Mouse (Mus musculus) hindbrain, embryonic 16.5 days (tissue): ENCODE measurements around the gene Aurkaip1. TPM values are rescaled to one million over a fixed set of nuclear protein-coding genes. Genes with fewer than 3 reads are reported as not detected.
"Not testable (repeated sequence)": the region's sequence is repeated elsewhere in the genome, so short reads cannot be mapped to it uniquely, and the experiment has no call there.

ENCODE experiments used
- ATAC-seq: fragments of 200-750 bp; cut with Nextera tagmentation; 2 replicates; pipeline ENCODE4 v1.8.0; 2017; ENCODE audit warnings: moderate TSS enrichment, moderate library complexity
- H3K27ac ChIP-seq: fragments of 300-500 bp; sonication (generic); 2 replicates; pipeline ENCODE4 v1.5.1; 2014; ENCODE audit warnings: low read depth, mild to moderate bottlenecking, control low read depth, low read length, moderate library complexity
- H3K27me3 ChIP-seq: fragments of 300-500 bp; sonication (generic); replicated peaks from 2 replicates; pipeline ENCODE4 v1.6.1; 2014; ENCODE audit warnings: low read length; ENCODE audit not compliant: control insufficient read depth, insufficient read depth
- H3K36me3 ChIP-seq: fragments of 300-500 bp; sonication (generic); 2 replicates; pipeline ENCODE4 v1.6.1; 2014; ENCODE audit warnings: mild to moderate bottlenecking, low read length, moderate library complexity, mixed read lengths; ENCODE audit not compliant: control insufficient read depth, insufficient read depth
- H3K4me1 ChIP-seq: fragments of 300-500 bp; sonication (generic); 2 replicates; pipeline ENCODE4 v1.6.1; 2014; ENCODE audit warnings: low read depth, low read length; ENCODE audit not compliant: control insufficient read depth, insufficient read depth
- H3K4me2 ChIP-seq: fragments of 300-500 bp; sonication (generic); 2 replicates; pipeline ENCODE4 v1.6.1; 2014; ENCODE audit warnings: mild to moderate bottlenecking, low read length, control low read depth, moderate library complexity
- H3K4me3 ChIP-seq: fragments of 300-500 bp; sonication (generic); 2 replicates; pipeline ENCODE4 v1.5.1; 2014; ENCODE audit warnings: mild to moderate bottlenecking, low read length, control low read depth, moderate library complexity
- H3K9ac ChIP-seq: fragments of 300-500 bp; sonication (generic); 2 replicates; pipeline ENCODE4 v1.6.1; 2014; ENCODE audit warnings: low read depth, mild to moderate bottlenecking, control low read depth, low read length, moderate library complexity
- H3K9me3 ChIP-seq: fragments of 300-500 bp; sonication (generic); 2 replicates; pipeline ENCODE4 v1.6.1; 2014; ENCODE audit warnings: mild to moderate bottlenecking, low read length, moderate library complexity; ENCODE audit not compliant: control insufficient read depth
- WGBS: fragments of 180-500 bp; shearing (Covaris S2); extraction: QIAGEN DNeasy Blood & Tissue Kit; methylation state at CpG from one replicate; pipeline ENCODE4 v1.1.7; 2014; 5-methylcytosine and 5-hydroxymethylcytosine counted together
- polyA plus RNA-seq: library from polyadenylated mRNA; unstranded; fragments of >200 nt; fragmentation: Nextera tagmentation; extraction: Ambion mirVana; gene quantifications from 2 replicates; pipeline ENCODE4 v1.2.1, GENCODE M21; 2015

Gene Aurkaip1
- polyA plus RNA-seq = 133 and 143 TPM in 2 replicates

- WGBS = 0% methylated on average over 49 of the region's 49 CpGs
- Histone ChIP-seq H3K36me3 (peaks cover 3% of the 10 kb centered on the region), H3K4me3 (peak within 1 kb of the TSS; percentile 57), H3K9me3 (no peaks in the 10 kb centered on the region), H3K4me2 (peak within 1 kb of the TSS; percentile 97), H3K9ac (peak within 1 kb of the TSS; percentile 79), H3K27me3 (no peaks in the 10 kb centered on the region), H3K4me1 (peaks cover 26% of the 10 kb centered on the region), H3K27ac (peak within 1 kb of the TSS; percentile 90)
- ATAC-seq = peak; percentile 95
These were observed at the start of gene Aurkaip1 for GRCm38 (mm10) chr4:155831205-155831766. Gene Aurkaip1 (plus strand): TSS chr4:155831272.

GRCm38 (mm10) chr4:155783486-155784080 is 47.5 kb upstream of the Aurkaip1 start:
- Histone ChIP-seq H3K36me3 (no peaks in the 10 kb centered on the region), H3K9me3 (no peaks in the 10 kb centered on the region), H3K4me1 (peaks cover 4% of the 10 kb centered on the region; the same call in 1 of the 2 replicates), H3K27me3 (no peaks in the 10 kb centered on the region), H3K27ac (peak overlapping the region; percentile 89), H3K9ac (peak overlapping the region; percentile 85), H3K4me3 (peak overlapping the region; percentile 69), H3K4me2 (peak overlapping the region; percentile 80)
- WGBS = 33% methylated on average over 16 of the region's 16 CpGs
- no peak for ATAC-seq

- WGBS = under 1% methylated on average over 52 of the region's 52 CpGs
These were observed 46.9 kb upstream of the Aurkaip1 start for GRCm38 (mm10) chr4:155784081-155784701.

GRCm38 (mm10) chr4:155785246-155785645 is 45.8 kb upstream of the Aurkaip1 start:
- H3K4me3 ChIP-seq = no peak overlapping the region
- H3K4me1 ChIP-seq = peaks cover 4% of the 10 kb centered on the region; the same call in 1 of the 2 replicates
- no peak for ATAC-seq
- no peaks in the 10 kb centered on the region for H3K27me3 ChIP-seq
- H3K4me2 ChIP-seq = no peak overlapping the region; the same call in 1 of the 2 replicates
- H3K9me3 ChIP-seq = no peaks in the 10 kb centered on the region
- WGBS = 77% methylated on average over 8 of the region's 10 CpGs
- no peak overlapping the region for H3K27ac ChIP-seq
- H3K36me3 ChIP-seq = no peaks in the 10 kb centered on the region
- no peak overlapping the region for H3K9ac ChIP-seq

More at GRCm38 (mm10) chr4:155784081-155784701, 46.9 kb upstream of the Aurkaip1 start:
- Histone ChIP-seq H3K4me3 (peak overlapping the region; percentile 69), H3K4me1 (peaks cover 4% of the 10 kb centered on the region; the same call in 1 of the 2 replicates), H3K27ac (peak overlapping the region; percentile 89), H3K9me3 (no peaks in the 10 kb centered on the region), H3K4me2 (peak overlapping the region; percentile 80), H3K36me3 (no peaks in the 10 kb centered on the region), H3K9ac (peak overlapping the region; percentile 85), H3K27me3 (no peaks in the 10 kb centered on the region)
- peak; percentile 92 for ATAC-seq

DNA sequence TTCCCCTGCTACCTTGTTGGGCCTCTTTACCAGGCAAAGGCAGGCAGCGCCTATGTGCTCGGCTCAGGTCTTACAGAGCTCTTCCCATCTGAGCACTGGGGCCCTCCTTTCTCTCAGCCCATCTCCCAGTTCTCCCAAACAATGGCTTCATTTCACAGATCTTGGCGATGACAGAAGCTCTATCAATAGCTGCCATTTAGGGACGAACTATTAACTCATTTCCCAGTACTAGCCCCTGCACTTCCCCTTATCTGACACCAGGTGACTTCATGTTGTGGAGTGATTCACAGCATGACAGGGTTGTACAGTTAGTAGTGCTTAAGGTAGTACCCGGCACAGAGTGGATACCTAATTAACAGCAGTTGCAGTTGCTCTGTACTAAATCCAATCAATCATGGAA is 45.3 kb upstream of the Aurkaip1 start, which contains the start of gene Tmem88b:
Tmem88b (minus strand) TSS at position 56 of the 400 bp plus-strand sequence.
- Histone ChIP-seq H3K9ac (peak within 1 kb of the TSS; percentile 85; the same call in 1 of the 2 replicates), H3K4me2 (peak within 1 kb of the TSS; percentile 80), H3K27ac (peak within 1 kb of the TSS; percentile 89), H3K27me3 (no peaks in the 10 kb centered on the region), H3K4me3 (peak within 1 kb of the TSS; percentile 69), H3K4me1 (peaks cover 4% of the 10 kb centered on the region; the same call in 1 of the 2 replicates), H3K36me3 (no peaks in the 10 kb centered on the region), H3K9me3 (no peaks in the 10 kb centered on the region)
- no peak for ATAC-seq
- 60% methylated on average over 5 of the region's 5 CpGs for WGBS

DNA sequence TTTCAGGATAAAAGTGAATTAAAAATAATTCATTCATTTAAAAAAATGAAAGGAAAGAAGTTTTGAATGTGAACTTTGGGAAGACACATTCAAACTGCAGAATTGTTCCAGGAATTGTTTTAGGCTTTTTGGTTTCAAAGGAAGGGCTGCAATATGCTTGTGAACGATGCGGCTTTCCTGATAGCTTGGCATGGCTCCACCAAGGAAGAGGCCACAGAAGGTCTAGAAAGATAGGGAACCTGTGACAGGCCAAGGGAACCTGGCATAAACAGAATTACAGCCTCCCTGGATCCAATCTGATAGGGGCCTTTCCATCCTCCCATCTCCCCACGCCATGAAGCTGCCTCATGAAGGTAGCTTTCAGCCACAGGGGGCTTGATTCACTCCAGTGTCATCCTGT is 42.8 kb upstream of the Aurkaip1 start:
- H3K9ac ChIP-seq = no peak overlapping the region
- H3K4me2 ChIP-seq = no peak overlapping the region
- H3K4me3 ChIP-seq = no peak overlapping the region
- H3K9me3 ChIP-seq = no peaks in the 10 kb centered on the region
- H3K27me3 ChIP-seq = no peaks in the 10 kb centered on the region
- no peak for ATAC-seq
- no peak overlapping the region for H3K27ac ChIP-seq
- H3K36me3 ChIP-seq = no peaks in the 10 kb centered on the region
- 84% methylated on average over 3 of the region's 3 CpGs for WGBS
- H3K4me1 ChIP-seq = peaks cover 4% of the 10 kb centered on the region; the same call in 1 of the 2 replicates

DNA sequence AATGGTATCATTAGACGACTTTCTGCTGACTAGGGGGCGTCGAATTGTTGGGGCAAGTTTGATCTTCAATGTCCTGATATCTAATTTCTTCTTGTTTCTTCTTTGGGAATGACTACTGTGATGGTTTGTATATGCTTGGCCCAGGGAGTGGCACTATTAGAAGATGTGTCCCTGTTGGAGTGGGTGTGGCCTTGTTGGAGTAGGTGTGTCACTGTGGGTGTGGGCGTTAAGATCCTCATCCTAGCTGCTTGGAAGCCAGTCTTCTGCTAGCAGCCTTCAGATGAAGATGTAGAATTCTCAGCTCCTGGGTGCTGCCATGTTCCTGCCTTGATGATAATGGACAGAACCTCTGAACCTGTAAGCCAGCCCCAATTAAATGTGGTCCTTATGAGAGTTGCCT is 42.2 kb upstream of the Aurkaip1 start:
- H3K4me3 ChIP-seq, H3K27me3 ChIP-seq, H3K9ac ChIP-seq, H3K27ac ChIP-seq, H3K4me1 ChIP-seq, H3K9me3 ChIP-seq, H3K4me2 ChIP-seq, H3K36me3 ChIP-seq, ATAC-seq: not testable (repeated sequence)
- 79% methylated on average over 4 of the region's 4 CpGs for WGBS

DNA sequence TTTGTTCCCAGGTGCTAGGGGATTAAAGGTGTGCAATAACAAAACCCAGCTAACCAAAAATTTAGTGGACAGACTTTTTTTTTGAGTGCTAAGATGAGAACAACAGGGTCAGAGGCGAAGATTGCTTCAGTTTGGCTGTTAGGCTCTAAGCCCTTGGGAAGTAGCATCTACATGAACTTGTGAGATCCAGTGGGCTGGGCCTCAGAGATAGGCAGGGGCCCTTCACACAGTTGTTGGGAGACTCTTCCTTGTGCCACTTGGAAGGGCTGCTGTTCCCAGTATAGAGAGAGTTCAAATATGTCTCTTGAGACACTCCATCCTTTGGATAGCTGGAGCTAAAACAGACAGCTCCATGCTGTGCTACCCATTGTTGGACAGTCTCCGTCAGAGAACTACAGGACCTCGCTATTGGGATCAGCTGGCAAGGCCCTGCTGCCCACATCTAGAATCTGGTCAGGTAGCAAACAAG is 41.0 kb upstream of the Aurkaip1 start, which contains the start of gene Ankrd65:
Ankrd65 (plus strand) TSS at position 419 of the 469 bp plus-strand sequence.
- H3K36me3 ChIP-seq = no peaks in the 10 kb centered on the region
- WGBS = 64% methylated on average over 3 of the region's 3 CpGs
- no peaks in the 10 kb centered on the region for H3K27me3 ChIP-seq
- H3K4me1 ChIP-seq = no peaks in the 10 kb centered on the region
- no peak within 1 kb of the TSS for H3K4me3 ChIP-seq
- no peak for ATAC-seq
- H3K27ac ChIP-seq = no peak within 1 kb of the TSS
- no peak within 1 kb of the TSS for H3K4me2 ChIP-seq
- H3K9ac ChIP-seq = no peak within 1 kb of the TSS
- no peaks in the 10 kb centered on the region for H3K9me3 ChIP-seq

DNA sequence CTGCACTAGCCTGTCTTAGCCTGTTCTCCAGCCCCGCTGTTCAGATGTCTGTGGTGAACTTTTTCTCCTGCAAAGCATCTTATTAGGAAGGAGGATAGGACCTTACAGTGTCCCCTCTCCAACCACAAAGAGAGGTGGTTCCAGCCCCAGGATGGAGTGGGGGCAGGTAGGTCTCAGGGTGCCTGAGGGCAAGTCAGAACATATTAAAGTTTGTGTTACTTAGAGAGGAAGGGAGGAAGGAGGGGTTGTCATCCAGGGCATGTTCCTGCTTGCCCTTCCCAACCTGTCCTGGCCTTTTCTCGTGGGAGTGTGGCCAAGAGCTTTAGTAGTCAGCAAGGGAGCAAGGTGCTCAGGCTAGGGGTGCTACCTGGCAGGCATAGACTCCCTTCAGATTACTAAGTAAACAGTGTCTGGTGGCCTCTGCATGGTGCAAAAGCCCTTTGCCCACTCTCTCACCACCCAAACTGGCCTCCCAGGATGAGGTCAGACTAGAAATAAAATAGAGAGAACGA is 40.4 kb upstream of the Aurkaip1 start:
- H3K9me3 ChIP-seq = no peaks in the 10 kb centered on the region
- no peaks in the 10 kb centered on the region for H3K4me1 ChIP-seq
- no peak overlapping the region for H3K27ac ChIP-seq
- no peak for ATAC-seq
- H3K4me3 ChIP-seq = no peak overlapping the region
- 67% methylated on average over 3 of the region's 3 CpGs for WGBS
- no peaks in the 10 kb centered on the region for H3K36me3 ChIP-seq
- no peak overlapping the region for H3K4me2 ChIP-seq
- H3K9ac ChIP-seq = no peak overlapping the region
- no peaks in the 10 kb centered on the region for H3K27me3 ChIP-seq
